Mouse (Mus musculus) erythroblast, embryonic 14.5 days (primary cell): Measurements from ENCODE around the gene Nfkbid.

Experiments used
- GATA1 ChIP-seq: IDR thresholded peaks from 2 replicates; pipeline ENCODE4 v1.6.1; 2012; ENCODE audit warnings: low read length, inconsistent platforms, mixed read lengths
- TAL1 ChIP-seq: IDR thresholded peaks from 3 replicates; pipeline ENCODE4 v1.6.1; 2012; ENCODE audit warnings: low read length, inconsistent platforms, mixed read lengths

DNA sequence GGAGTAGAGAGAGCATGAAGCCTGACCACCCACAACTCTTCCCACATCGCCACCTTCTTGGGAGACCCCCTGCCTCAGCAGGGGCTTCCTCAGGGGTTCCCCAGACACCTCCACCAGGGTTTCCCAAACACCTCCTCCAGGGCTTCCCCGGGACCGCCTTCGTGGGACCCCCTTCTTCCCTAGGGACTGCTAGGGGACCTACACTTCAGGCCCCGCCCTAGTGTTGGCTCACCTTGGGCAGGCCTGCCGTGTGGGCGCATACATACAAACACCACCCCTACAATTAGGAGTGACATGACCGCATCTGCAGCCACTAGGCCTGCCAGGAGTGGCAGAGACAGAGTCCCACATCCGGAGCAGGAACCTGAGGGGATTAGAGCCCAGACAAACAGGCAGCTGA, 3.7 kb upstream of the Nfkbid start:
- TF ChIP-seq GATA1: no peak
- no peak for TF ChIP-seq TAL1
